Mouse (Mus musculus) kidney, adult 9 months (tissue): ENCODE measurements around the gene Cntfr.
A peak's percentile ranks its signal among the peaks of the same experiment; 100 is the strongest.

Source experiments
- DNase-seq: peaks from one replicate; pipeline ENCODE4 v3.0.0; 2022

Gene Cntfr

DNA sequence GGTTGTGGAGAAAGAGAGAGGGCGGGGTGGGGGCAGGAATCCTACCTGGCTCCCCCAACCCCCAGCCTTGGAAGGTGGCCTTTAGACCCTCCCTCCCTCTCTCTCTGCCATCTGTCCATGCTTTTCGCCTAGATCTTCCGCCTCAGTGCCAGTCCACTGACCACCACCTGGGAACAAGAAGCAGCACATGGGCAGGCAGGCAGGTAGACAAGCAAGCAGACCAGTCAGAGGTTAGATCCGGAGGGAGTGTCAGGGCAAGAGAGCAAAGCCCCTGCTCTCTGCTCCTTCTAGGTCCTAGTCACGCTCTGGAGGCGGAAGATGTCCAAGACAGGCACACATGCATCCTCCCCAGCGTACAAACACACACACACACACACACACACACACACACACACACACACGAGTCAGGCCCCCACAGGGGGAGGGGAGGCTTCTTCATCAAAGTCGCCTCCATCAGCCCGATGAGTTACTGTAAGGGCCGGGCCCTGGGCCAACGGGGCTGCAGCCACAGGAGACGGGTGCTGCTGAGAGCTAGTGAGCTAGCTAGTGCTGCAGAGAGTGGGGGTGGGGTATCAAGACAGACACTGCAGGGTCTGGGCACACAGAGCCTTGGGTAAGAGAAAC lies 19.8 kb downstream of the Cntfr start:
- DNase-seq: no peak

DNA sequence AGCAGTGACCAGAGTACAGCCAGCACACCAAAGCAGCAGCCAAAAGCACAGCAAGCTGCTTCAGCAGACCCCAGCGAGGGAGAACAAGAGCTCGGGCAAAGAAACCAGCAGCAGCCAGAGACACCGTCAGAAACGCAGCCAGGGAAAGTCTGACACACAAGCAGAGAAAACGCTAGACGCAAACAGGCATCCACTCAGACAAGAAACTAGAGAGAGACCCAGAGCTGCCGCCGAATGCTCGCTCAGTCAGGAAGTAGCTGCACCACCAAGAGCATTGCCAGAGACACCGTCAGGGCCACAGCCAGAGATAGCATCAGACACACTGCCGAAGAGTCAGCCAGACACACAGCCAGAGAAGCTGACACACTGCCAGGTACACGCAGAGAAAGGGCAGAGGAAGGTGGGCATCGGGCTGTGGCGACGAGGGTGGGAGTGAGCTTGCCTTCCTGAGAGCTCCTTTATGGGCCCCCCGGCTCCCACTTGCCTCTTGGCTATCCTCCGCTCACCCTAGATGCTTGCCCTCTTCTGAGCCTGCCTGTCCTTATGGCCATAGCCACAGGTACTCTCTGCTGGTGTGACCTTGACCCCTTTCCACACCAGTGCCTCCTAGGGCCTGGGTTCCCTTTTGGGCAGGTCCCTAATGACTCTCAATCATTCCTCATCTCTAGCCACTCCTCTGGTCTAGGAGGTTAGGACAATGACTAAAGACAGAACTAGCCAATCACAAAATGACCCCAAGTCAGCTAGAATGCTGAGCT lies 20.5 kb downstream of the Cntfr start:
- no peak for DNase-seq

- DNase-seq: no peak
These were observed 23.7 kb downstream of the Cntfr start for GRCm38 (mm10) chr4:41673186-41673585.

- no peak for DNase-seq
These were observed 24.3 kb downstream of the Cntfr start for GRCm38 (mm10) chr4:41672522-41672963.

DNA sequence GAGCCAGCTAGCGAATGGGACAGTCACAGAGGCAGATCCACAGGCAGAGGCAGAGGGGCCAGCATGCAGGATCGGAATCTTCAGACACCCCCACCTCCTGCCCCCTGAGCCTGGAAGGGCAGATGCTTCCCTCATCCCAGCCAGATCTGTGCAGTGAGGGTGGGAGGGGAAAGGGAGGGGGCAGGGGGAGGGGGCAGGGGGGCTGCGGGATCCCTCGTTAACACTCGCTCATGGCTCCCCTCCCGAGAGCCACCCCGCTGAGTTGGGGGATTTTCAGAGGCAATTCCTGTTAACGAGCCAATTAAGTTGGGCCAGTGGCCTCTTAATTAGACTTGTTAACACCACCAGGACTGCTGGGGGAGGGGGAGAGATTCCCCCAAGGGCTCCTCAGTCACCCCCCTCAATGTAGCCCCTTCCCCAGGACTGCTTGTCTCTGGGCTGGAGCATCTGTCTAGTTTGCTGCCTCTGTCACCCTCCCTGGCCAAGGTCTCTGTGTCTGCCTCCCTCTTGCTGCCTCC lies 24.9 kb downstream of the Cntfr start:
- DNase-seq: no peak

DNA sequence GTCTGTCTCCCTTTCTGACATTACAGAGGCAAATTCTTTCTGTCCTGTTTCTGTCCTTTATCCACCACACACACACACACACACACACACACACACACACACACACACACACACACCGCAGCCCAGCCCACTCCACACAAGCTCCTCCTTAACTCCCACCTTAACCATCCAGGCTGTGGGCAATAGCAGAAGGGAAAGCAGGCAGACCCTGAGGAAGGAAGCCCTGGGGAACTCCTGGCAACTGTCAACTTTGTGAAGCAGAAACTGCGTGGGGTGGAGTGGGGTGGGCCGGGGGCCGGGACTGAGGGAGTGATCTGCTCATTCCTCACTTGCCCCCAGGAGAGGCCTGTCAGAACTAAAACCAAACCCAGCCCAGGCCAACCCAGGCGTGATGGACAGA lies 25.4 kb downstream of the Cntfr start:
- no peak for DNase-seq

GRCm38 (mm10) chr4:41670836-41671235 lies 26.1 kb downstream of the Cntfr start:
- no peak for DNase-seq

DNA sequence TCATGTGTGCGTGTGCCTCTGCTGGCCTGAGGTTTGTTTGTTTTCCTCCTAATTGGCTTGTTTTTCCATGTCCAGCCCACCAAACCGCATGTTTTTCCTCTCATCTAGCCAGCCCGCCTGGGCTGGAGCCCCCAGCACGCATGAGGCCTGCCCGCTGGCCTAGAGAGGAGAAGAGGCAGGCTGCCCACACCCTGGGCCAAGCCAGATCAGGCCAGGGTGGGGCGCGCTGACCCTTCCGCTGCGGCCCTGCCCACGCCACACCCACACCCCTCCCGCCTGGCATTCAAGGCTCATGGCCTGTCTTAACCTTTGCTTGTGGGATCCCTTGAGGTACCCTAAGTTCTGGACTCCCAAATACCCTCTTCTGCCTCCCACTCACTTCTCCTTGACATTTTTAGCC lies 30.2 kb downstream of the Cntfr start:
- DNase-seq: no peak

DNA sequence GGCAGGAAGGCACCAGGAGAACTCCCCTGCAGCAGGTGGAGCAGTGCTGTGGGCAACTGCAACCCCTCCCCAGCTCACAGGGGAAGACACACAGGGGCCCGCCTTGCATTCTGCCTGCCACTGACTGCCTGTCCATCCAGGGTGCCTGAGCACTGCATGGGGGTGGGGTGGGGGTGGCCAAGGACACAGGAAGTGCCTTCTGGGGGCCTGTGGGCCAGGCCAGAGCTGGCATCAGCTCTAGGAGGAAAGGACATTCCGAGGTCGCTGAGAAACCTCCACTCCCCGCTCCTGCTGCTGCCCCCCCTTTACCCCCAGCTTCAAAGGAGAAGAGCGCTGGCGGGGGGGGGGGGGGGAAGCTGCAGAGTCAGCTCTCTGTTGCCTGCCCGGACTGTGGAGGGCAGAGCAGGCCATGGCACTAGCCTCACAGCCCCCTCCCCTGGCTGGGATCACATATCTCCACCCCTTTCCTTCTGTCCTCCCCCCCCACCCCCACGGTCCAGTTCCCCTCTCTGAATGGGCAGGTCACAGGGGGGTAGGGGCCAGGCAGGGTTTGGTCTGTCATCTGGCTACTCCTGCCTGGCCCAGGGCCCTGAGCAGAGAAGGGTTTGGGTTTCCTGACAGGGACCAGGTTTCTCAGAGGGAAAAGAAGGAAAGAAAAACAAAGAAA lies 31.7 kb downstream of the Cntfr start:
- DNase-seq: no peak

- DNase-seq: no peak
These were observed 32.4 kb downstream of the Cntfr start for GRCm38 (mm10) chr4:41664533-41664932.

DNA sequence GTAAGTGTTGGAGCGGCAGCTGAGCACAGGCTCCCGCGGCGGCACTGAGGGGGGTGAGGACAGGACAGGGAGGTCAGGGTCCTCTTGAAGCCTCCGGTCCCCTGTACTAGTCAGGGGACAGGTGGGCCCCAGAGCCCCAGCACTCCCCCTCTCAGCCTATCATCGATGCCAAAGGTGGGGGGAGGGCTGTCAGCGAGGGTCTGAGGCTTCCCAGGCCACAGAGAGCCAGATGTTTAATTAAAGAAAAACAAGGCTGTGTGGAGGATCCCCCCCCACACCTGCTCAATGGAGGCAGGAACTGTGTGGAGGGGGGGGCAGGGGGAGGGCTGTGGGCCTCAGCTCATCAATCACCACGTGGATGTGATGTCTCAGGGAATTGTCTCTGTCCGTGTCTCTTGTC lies 33.3 kb downstream of the Cntfr start:
- DNase-seq: no peak

DNA sequence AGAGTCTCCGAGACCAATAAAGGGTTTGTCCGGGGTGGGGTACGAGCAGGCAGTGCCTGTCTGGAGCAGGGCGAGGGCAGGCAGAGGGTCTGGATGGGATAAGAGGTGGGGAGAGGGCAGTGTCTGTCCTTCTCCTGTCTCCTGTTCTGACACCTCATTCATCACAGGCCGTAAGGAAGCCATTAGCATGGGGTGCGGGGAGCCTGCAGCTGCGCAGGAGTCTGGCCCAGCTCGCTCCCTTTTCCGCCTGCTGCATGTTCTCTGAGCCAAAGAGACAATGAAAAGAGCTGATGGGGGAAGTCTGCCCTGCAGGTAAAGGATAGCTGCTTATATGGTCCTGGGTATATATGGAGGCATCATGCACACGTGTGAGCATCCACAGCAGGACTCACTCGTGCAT lies 34.2 kb downstream of the Cntfr start:
- no peak for DNase-seq

DNA sequence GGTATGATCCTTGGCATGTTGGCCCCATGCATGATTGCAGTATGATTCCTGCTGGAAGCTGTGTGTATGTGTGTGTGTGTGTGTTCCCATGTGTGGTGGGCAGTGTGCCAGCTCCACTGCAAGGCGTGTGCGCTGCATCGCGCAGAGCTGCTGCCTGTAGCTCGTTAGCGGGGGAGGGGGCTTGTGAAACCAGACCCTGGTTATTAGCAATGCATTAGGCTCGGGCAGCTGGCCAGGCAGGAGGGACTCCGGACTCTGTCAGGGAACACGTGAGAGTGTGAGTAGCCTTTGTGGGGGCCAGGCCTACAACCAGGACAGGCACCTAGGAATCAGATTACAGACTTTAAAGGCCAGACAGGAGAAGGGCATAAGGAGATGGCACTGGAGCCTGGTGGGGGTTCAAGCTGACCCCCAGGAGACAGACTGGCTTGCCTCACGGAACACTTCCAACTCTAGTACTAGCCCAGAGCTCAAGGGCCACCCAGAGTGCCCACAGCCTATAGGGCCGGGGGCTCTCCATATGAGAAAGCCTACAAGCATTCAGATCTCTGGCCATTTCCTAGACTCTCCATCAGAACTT lies 35.9 kb downstream of the Cntfr start:
- DNase-seq: peak; percentile 30

DNA sequence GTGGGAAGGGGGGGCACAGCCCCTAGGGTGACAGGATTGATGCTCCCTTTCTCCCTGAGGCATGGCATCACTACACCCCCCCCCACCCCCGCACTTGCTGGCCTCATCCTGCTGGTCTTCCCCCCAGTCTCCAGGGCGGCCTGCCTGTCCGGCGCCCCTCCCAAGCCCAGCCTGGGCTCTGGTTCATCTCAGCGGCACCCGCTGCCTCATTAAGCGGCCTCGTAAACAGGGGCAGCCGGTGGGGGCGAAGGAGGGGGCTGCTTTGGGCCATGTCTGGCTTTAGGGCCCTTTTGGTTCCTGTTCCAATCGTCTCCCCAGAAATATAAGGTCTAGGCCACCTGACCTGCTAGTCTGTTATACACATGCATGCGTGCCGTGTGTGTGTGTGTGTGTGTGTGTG lies 37.3 kb downstream of the Cntfr start:
- DNase-seq: no peak

- DNase-seq: no peak
These were observed 38.1 kb downstream of the Cntfr start for GRCm38 (mm10) chr4:41658566-41659384.

GRCm38 (mm10) chr4:41655525-41655924 lies 41.4 kb downstream of the Cntfr start:
- DNase-seq: no peak

- DNase-seq: peak; percentile 74
These were observed 42.7 kb downstream of the Cntfr start for GRCm38 (mm10) chr4:41654217-41654616.

- no peak for DNase-seq
These were observed 43.2 kb downstream of the Cntfr start for GRCm38 (mm10) chr4:41653730-41654129.

- peak; percentile 75 for DNase-seq
These were observed 43.6 kb downstream of the Cntfr start for GRCm38 (mm10) chr4:41653296-41653695.

GRCm38 (mm10) chr4:41648627-41649026 lies 48.3 kb downstream of the Cntfr start:
- no peak for DNase-seq

DNA sequence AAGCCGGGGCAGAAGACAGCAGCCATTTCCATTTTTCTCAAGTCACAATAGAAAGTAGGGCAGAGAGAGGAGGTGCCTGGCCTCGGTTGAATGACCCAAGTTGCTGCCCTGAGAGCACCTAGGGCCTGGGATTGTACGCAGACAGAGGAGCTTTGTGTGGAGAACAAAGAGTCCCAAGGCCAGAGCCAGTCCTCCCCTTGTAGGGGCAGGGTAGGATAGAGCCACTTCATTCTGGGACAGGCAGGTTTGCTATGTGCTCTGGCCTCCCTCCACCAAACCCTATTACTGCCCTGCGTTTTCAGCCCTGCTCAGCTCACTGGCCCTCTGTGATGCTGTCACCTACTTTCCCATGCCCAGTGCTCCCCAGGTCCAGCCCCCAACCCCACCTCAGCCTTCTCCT lies 48.7 kb downstream of the Cntfr start:
- DNase-seq: no peak

GRCm38 (mm10) chr4:41645488-41645887 lies 51.4 kb downstream of the Cntfr start:
- DNase-seq: peak; percentile 43
